Mouse (Mus musculus) brain, embryonic 14.5 days (tissue): ENCODE measurements around the gene Ercc1. TPM values are rescaled to one million over a fixed set of nuclear protein-coding genes. Genes with fewer than 3 reads are reported as not detected.

Experiments used
- DNase-seq: peaks from one replicate; pipeline ENCODE4 v3.0.0-alpha.2; 2011; ENCODE audit warnings: low read depth
- CTCF ChIP-seq: fragments of 200-500 bp; IDR thresholded peaks from 2 replicates; pipeline ENCODE4 v1.5.1; 2012; ENCODE audit warnings: inconsistent platforms, mild to moderate bottlenecking, moderate library complexity, borderline replicate concordance; ENCODE audit not compliant: insufficient read depth, insufficient read length; ENCODE audit errors: extremely low read depth
- POLR2A ChIP-seq: fragments of 200-500 bp; IDR thresholded peaks from 2 replicates; pipeline ENCODE4 v1.6.1; 2012; ENCODE audit warnings: mild to moderate bottlenecking, inconsistent platforms, borderline replicate concordance; ENCODE audit not compliant: poor library complexity, insufficient read depth, insufficient read length, severe bottlenecking; ENCODE audit errors: extremely low read depth
- polyA plus RNA-seq: library from polyadenylated mRNA; depleted of rRNA; stranded (reverse); fragments of >200 nt; gene quantifications from 2 replicates; pipeline ENCODE4 v1.2.3, GENCODE M21; 2012; rRNA removed

The Ercc1 gene
- polyA plus RNA-seq = 65.1 and 81.9 TPM in 2 replicates

DNA sequence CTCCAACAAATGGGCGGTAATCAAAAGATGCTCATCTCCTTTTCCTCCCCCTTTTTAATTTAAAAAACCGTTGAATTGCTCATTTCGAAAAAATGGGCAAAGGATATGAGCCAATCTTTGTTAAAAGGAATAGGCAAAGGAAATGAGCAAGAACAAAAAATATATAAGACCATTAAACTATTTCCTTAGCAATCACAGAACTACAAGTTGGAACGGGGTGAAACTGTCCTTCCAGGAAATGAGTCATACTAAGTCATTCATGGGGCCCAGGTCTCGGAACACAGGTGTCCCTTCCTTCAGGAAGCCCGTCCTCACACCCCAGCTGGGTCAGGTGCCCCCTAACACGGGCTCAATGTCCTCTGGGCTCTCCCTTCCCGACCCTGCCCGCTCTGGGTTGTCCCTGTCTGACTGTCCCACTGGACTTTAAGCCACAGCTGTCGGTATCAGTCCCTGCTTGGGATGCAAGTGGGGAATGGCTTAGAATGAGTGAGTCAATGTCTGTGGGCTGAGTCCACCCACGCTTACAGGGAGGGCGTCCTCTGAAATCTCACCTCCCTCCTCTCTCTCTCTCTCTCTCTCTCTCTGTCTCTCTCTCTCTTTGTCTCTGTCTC, at the start of gene Ercc1:
Gene Ercc1 (plus strand): TSS at position 542 of the 611 bp plus-strand sequence.
- TF ChIP-seq POLR2A = no peak
- no peak for DNase-seq

DNA sequence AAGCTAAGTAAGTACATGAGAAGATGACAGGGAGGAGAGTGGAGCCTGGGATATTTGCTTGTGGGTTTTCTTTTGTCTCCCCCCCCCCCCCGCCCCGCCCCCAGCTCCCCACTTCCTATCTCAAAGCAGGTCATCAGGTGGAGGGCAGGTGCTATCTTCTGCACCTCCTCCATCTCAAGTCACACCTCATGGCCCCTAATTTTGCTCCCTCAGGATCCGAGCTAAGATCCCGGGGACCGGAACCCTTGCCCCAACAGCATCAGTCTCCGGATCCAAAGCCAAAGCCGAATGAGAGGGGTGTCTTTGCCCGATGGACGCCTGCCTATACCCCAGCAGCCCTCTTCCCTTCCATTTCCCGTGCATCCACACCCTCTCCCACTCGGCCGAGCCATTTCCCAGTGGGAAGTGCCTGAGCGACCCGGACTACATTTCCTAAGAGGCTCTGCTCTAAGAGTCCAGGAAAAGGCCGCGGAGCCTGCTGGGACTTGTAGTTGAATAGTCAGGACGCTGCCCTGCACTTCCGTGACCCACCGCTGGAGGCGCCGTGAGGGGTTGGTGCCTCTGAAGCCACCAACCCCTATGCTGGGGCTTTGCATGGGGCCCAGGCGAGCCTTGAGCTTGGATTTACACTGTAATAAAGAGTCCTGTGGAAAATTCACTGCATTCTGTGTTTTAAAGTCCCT, 48.9 kb upstream of the Ercc1 start:
- TF ChIP-seq POLR2A (no peak), CTCF (peak; percentile 97)
- peak; percentile 95 for DNase-seq

DNA sequence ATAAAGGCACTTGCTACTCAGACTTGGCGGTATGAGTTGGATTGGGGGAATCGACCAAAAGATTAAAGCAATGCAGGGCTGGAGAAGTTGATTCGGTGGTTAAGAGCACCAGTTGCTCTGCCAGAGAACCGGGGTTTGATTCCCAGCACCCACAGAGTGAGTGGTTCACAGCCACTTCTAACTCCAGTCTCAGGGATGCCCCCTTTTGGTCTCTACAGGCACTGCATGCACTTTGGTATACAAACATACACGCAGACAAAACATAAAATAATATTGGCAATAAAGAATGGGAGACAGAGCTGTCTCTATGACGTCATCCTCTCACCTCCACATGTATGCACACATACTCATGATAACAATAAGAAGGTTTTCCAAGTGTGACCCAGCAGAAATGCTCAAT, 47.5 kb upstream of the Ercc1 start:
- DNase-seq = no peak
- no peak for TF ChIP-seq CTCF
- no peak for TF ChIP-seq POLR2A

DNA sequence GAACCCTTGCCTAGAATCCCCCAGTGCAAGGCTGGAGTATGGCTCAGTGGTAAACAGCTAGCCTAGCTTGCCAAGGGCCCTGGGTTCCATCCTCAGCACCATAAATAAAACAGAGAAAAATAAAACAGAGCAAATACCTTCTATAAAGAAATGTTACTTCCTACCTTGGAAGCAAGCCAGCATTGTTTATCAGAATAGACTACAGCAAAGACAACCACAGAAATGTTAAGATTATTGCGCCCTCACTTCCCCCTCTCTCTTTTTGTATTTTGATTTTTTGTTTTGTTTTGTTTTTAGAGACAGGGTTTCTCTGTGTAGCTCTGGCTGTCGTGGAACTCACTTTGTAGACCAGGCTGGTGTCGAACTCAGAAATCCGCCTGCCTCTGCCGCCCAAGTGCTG, 46.8 kb upstream of the Ercc1 start:
- DNase-seq = no peak
- TF ChIP-seq CTCF = no peak

DNA sequence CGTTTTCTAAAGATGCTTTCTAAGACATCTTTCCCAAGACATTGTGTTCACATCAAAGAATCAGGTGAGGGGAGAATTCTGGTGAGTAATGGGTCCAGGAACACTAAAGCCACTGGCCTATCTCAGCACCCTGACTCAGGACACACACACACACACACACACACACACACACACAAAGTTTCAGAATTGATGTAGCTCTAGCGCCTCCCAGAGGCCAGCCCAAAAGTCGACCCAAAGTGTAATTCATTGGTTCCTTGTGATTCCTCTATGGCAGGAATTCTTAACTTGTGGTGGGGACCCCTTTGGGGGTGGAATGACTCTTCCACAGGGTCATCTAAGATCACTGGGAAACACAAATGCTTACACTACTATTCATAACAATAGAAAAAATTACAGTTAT, 45.4 kb upstream of the Ercc1 start:
- TF ChIP-seq POLR2A (no peak), CTCF (peak; percentile 66)
- DNase-seq = peak; percentile 66

DNA sequence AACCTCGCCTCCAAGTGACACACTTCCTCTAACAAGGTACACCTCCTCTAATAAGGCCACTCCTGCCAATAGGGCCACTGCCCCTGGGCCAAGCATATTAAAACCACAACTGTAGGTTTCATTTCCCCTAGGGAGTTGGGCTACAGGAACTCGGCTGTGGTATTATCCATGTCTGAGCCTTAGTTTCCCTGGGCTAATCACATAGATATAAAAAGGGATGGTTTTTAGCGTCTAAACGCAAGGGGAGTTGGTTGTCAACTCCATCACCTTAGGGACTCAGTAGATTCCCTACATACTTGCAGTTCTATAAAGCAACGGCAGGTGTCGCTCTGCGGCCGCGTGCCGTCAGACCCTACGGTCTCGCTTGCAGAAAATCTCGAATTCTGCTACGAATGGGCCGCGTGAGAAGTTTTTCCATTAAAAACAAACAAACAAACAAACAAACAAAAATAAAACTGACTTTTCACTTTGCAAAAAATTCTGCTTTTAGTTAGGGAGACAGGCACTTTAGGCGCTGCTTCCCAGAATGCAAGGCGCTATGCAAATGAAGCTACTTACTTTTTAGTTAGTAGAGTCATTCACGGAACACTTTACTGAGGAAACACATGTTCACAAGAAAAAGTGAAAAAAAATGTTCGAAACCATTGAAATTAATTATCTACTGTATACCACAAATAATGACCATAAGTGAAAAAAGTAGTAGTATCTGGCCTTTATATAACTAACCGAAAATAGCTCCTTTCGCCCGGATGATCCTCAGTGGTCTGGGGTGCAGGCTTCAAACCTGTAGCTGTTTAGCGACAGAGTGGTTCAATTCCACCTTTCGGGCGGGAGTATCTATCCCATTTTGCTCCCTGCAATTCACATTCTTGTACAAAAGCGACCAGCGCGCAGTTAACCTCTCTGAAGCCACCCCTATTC, 43.8 kb upstream of the Ercc1 start:
- no peak for TF ChIP-seq POLR2A
- peak; percentile 95 for TF ChIP-seq CTCF
- DNase-seq = peak; percentile 89

DNA sequence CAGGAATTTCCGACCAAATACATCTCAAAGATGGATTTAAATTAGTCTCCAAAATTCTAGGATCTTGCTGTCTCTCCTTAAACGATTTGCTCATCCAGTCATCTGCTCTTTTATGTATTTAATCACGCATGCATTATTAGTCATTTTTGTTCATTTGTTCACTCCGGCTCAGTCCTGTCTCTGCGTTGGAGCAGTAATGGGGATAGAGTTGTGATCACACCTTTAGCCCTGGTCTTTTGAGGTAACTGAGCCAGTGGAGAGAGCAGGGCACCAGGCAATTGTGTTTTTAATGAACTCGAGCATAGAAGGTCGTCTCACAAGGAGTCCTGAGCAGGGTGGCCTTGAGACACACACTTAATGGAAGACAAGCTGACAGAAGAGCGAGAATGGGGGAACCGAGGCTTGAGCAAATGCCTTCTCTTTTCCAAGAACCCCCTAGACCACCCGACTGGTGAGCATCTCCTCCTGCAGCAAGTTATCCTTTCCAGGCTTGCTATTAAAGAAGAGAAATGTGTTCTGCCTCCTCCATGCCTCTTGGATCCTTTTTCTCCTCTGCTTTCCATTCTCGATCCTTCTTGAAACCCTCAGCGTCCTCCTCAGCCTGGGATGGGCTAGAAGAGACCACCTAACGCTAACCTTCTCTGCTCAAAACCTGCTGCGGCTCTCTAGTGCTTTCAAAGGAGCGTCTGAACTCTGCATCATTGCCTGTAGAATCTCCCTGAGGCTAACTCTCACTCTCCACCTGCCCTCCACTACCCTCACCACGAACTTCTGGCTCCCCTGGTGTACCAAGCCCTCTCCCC, 42.9 kb upstream of the Ercc1 start:
- TF ChIP-seq CTCF (no peak), POLR2A (no peak)
- peak; percentile 22 for DNase-seq

DNA sequence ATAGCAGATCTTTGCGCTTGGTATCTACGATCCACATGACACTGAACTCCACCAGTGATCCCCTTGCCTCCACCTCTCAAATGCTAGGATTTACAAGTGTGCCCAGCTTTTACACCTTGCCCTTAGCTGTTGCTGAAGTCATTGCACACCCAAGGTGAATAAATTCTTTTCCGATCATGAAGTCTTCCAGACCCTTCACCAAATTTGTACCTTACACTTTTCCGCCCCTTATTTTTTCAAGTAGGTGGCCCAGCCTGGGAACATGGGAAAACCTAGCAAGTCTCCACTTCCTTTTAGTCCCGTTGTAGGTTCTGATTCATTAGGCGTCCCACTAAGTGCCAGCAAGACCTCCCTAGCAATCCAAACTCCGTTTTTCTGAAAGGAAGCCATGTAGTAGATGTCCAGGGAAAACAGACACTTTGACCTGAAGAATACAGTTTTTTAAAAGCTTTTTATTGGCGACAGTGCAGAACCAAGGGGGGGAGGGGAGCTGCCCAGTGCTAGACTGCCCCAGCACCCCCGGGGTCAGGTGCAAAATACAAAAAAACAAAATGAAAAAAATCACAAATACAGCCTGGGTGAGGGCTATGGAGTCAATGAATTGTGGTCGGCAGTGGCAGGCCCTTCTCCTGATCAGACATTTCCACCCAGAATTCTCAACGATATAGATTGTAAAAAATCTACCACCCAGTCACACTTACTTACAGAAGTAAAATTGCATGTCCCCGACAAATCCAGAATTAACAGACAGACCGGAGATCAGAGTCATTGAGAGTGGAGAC, 42.1 kb upstream of the Ercc1 start:
- TF ChIP-seq CTCF (no peak), POLR2A (no peak)
- DNase-seq = no peak

DNA sequence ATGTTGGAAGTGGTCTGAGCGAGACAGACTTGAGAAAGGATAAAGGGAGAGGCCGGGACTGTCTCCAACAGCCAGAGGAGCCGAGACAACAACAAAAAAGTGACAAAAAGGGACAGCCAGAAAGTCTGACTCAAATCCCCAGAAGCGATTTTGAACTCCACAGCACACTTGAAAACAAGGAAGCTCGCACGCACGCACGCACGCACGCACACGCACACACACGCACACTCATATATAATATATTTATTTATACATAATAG, 41.6 kb upstream of the Ercc1 start:
- DNase-seq = no peak
- TF ChIP-seq CTCF = no peak
- TF ChIP-seq POLR2A = no peak

DNA sequence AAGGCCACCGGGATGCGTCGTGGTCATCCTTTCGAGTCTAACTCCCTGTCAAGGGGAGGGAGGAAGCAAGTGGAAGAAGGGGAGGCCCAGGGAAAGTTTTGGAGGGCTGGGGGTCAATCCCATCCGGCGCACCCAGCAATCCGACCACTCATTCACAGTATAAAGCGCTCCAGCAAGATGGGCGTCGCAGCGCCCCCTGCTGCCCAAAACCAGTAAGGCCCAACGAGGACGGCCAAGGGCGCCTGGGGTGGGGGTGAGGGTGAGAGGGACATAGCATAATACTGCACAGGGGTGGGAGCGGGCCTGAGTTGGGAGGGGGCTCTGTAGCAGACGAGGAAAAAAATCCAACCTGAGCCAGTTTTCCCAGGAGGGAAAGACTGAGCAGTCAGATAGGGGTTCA, 40.8 kb upstream of the Ercc1 start:
- DNase-seq = peak; percentile 61
- TF ChIP-seq POLR2A (no peak), CTCF (peak; percentile 88)
